Mouse (Mus musculus): Measurements from ENCODE around the gene Opcml. TPM values are rescaled to one million over a fixed set of nuclear protein-coding genes. Genes with fewer than 3 reads are reported as not detected.

The Opcml gene
- polyA plus RNA-seq, 2 experiments: 3.7 to 5.5 TPM

DNA sequence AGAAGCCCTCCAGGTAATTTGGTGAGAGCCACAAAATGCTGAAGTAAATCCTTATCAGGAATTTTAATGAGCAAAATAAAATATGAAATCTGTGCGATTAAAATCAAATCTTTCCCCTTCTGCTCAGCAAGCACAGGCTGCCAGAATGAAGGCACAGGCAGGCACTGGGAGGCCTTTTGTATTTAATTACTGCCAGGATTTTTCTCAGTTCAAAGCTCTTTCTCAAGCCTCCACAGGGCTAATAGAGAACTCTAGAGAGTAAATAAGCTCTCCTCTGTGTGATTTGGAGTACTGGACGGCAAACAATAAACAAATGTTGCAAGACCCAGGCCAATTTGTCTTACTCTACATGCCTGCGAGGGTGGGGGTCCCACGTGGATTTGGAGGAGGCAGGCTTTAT, 208.2 kb downstream of the Opcml start:
- no peak for TF ChIP-seq POLR2A (IDR thresholded peaks at IDR 0.05; ENCODE audit: borderline replicate concordance, extremely low read depth, insufficient read depth, insufficient read length)
- no peaks in the 10 kb centered on the region for H3K36me3 ChIP-seq (ENCODE audit: control insufficient read depth, insufficient read depth, low read length)
- WGBS: 32% methylated on average over 4 of the region's 4 CpGs
- no peaks in the 10 kb centered on the region for H3K9me3 ChIP-seq (ENCODE audit: control insufficient read depth, low read length)
- no peak overlapping the region for H3K4me2 ChIP-seq (replicated peaks; ENCODE audit: low read depth, low read length, severe bottlenecking)
- H3K27me3 ChIP-seq (ENCODE audit: control insufficient read depth, insufficient read depth, low read length): no peaks in the 10 kb centered on the region
- DNase-seq (ENCODE audit: low spot score) (no peak), ATAC-seq (ENCODE audit: low FRiP score, low read depth) (no peak)
- no peak overlapping the region for H3K27ac ChIP-seq (replicated peaks; ENCODE audit: low read depth, low read length)
- no peak overlapping the region for H3K4me3 ChIP-seq (replicated peaks; ENCODE audit: low read length)
- no peaks in the 10 kb centered on the region for H3K4me1 ChIP-seq (ENCODE audit: control insufficient read depth, insufficient read depth, low read length)
- H3K9ac ChIP-seq (ENCODE audit: low read depth, low read length, severe bottlenecking): no peak overlapping the region

DNA sequence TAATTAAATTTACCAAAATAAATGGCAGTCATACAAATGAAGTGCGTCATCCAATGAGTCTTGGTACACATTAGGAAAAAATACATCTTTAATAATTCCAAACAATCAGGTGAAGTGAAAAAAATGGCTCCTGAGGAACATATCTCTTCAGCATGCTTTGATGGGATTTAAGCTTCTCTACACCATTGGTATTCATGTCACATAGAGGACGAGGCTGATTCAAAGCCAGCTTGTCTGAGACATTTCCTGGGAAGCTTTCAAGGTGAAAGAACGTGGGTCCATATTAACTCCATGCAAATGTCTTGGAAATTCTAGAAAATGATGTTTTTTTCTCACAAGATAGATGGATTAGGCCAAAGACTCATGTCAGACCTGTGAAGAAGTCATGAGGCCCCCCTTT, 212.6 kb downstream of the Opcml start:
- no peaks in the 10 kb centered on the region for H3K4me1 ChIP-seq (ENCODE audit: control insufficient read depth, insufficient read depth, low read length)
- no peak overlapping the region for H3K27ac ChIP-seq (replicated peaks; ENCODE audit: low read depth, low read length)
- TF ChIP-seq POLR2A (IDR thresholded peaks at IDR 0.05; ENCODE audit: borderline replicate concordance, extremely low read depth, insufficient read depth, insufficient read length): no peak
- no peaks in the 10 kb centered on the region for H3K27me3 ChIP-seq (ENCODE audit: control insufficient read depth, insufficient read depth, low read length)
- no peak overlapping the region for H3K4me2 ChIP-seq (replicated peaks; ENCODE audit: low read depth, low read length, severe bottlenecking)
- DNase-seq (ENCODE audit: low spot score) (no peak), ATAC-seq (ENCODE audit: low FRiP score, low read depth) (no peak)
- no peaks in the 10 kb centered on the region for H3K36me3 ChIP-seq (ENCODE audit: control insufficient read depth, insufficient read depth, low read length)
- 84% methylated on average over 3 of the region's 3 CpGs for WGBS
- H3K9ac ChIP-seq (ENCODE audit: low read depth, low read length, severe bottlenecking): no peak overlapping the region
- no peak overlapping the region for H3K4me3 ChIP-seq (replicated peaks; ENCODE audit: low read length)
- no peaks in the 10 kb centered on the region for H3K9me3 ChIP-seq (ENCODE audit: control insufficient read depth, low read length)

DNA sequence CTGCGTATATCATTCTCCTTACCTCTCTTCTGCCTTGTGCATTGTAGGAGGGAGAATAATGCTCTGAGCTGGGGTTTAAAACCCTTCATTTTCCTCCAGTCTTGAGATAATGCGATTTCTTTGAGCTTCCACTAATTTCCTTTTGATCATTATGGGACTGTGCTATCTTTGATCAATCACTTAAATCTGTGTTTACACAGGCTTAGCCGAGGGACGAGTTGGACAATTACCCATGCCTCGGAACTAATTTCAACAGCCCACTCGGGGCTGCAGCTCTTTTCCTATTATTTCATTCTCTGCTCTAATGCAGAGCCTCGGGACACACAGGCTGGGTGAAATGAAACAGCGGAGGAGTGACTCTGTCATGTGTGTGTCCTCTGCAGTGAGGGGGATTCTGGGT, 220.9 kb downstream of the Opcml start:
- no peak for TF ChIP-seq POLR2A (IDR thresholded peaks at IDR 0.05; ENCODE audit: borderline replicate concordance, extremely low read depth, insufficient read depth, insufficient read length)
- WGBS: 55% methylated on average over 8 of the region's 8 CpGs
- DNase-seq (ENCODE audit: low spot score): no peak

DNA sequence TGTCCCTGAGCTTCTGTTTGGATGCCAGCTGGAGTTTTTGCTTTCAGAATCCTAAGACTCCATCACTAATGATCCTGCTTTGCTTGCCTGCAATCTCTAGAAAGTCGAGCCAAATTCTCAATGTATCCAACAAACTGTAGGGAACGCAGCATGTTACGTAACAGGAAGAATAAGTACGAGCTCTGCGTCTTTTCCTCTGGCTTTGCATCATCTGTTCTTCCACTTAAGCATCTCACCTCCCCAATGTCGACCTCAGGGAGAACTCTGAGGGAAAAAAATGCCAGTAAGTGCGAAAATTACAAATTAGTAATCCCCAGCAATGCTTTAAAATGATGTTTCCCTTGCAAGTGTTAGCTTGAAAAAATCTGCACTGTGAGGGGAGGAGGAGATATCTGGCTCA, 222.1 kb downstream of the Opcml start:
- Histone ChIP-seq H3K4me3 (replicated peaks; ENCODE audit: low read length) (no peak overlapping the region), H3K9ac (ENCODE audit: low read depth, low read length, severe bottlenecking) (no peak overlapping the region), H3K27me3 (ENCODE audit: control insufficient read depth, insufficient read depth, low read length) (no peaks in the 10 kb centered on the region), H3K4me1 (ENCODE audit: control insufficient read depth, insufficient read depth, low read length) (no peaks in the 10 kb centered on the region), H3K4me2 (replicated peaks; ENCODE audit: low read depth, low read length, severe bottlenecking) (no peak overlapping the region), H3K9me3 (ENCODE audit: control insufficient read depth, low read length) (no peaks in the 10 kb centered on the region), H3K27ac (replicated peaks; ENCODE audit: low read depth, low read length) (no peak overlapping the region), H3K36me3 (ENCODE audit: control insufficient read depth, insufficient read depth, low read length) (no peaks in the 10 kb centered on the region)
- no peak for TF ChIP-seq POLR2A (IDR thresholded peaks at IDR 0.05; ENCODE audit: borderline replicate concordance, extremely low read depth, insufficient read depth, insufficient read length)
- ATAC-seq (ENCODE audit: low FRiP score, low read depth) (no peak), DNase-seq (ENCODE audit: low spot score) (no peak)
- WGBS: 64% methylated on average over 7 of the region's 7 CpGs

More for the DNA sequence above, 220.9 kb downstream of the Opcml start:
- no peaks in the 10 kb centered on the region for H3K4me1 ChIP-seq (ENCODE audit: control insufficient read depth, insufficient read depth, low read length)
- H3K9ac ChIP-seq (ENCODE audit: low read depth, low read length, severe bottlenecking): no peak overlapping the region
- H3K27me3 ChIP-seq (ENCODE audit: control insufficient read depth, insufficient read depth, low read length): no peaks in the 10 kb centered on the region
- no peak overlapping the region for H3K27ac ChIP-seq (replicated peaks; ENCODE audit: low read depth, low read length)
- H3K9me3 ChIP-seq (ENCODE audit: control insufficient read depth, low read length): no peaks in the 10 kb centered on the region
- no peak for ATAC-seq (ENCODE audit: low FRiP score, low read depth)
- no peak overlapping the region for H3K4me3 ChIP-seq (replicated peaks; ENCODE audit: low read length)
- H3K4me2 ChIP-seq (replicated peaks; ENCODE audit: low read depth, low read length, severe bottlenecking): no peak overlapping the region
- H3K36me3 ChIP-seq (ENCODE audit: control insufficient read depth, insufficient read depth, low read length): no peaks in the 10 kb centered on the region

DNA sequence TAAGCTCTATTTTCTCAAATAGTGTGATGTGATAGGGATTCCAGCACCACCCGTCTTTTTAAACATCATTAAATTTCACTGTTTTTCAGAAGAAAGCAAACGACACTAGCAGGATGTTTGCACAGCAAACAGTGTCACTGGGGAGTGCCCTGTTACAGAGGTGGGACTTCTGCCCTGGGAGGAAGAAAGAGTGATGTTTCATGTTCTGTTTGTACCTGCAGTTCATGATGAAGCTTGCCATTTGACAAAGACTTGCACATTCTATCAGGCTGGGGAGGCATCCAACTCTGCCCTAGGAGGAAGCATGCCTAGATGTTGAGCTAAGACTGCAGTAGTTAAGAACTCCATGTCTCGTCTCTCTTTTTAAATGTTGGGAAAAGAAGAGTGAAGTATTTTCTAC, 222.6 kb downstream of the Opcml start:
- no peaks in the 10 kb centered on the region for H3K27me3 ChIP-seq (ENCODE audit: control insufficient read depth, insufficient read depth, low read length)
- DNase-seq (ENCODE audit: low spot score) (no peak), ATAC-seq (ENCODE audit: low FRiP score, low read depth) (no peak)
- H3K4me2 ChIP-seq (replicated peaks; ENCODE audit: low read depth, low read length, severe bottlenecking): no peak overlapping the region
- no peaks in the 10 kb centered on the region for H3K9me3 ChIP-seq (ENCODE audit: control insufficient read depth, low read length)
- TF ChIP-seq POLR2A (IDR thresholded peaks at IDR 0.05; ENCODE audit: borderline replicate concordance, extremely low read depth, insufficient read depth, insufficient read length): no peak
- H3K4me1 ChIP-seq (ENCODE audit: control insufficient read depth, insufficient read depth, low read length): no peaks in the 10 kb centered on the region
- no peak overlapping the region for H3K4me3 ChIP-seq (replicated peaks; ENCODE audit: low read length)
- no peak overlapping the region for H3K9ac ChIP-seq (ENCODE audit: low read depth, low read length, severe bottlenecking)
- no peak overlapping the region for H3K27ac ChIP-seq (replicated peaks; ENCODE audit: low read depth, low read length)
- WGBS: 46% methylated on average over 3 of the region's 3 CpGs
- no peaks in the 10 kb centered on the region for H3K36me3 ChIP-seq (ENCODE audit: control insufficient read depth, insufficient read depth, low read length)

DNA sequence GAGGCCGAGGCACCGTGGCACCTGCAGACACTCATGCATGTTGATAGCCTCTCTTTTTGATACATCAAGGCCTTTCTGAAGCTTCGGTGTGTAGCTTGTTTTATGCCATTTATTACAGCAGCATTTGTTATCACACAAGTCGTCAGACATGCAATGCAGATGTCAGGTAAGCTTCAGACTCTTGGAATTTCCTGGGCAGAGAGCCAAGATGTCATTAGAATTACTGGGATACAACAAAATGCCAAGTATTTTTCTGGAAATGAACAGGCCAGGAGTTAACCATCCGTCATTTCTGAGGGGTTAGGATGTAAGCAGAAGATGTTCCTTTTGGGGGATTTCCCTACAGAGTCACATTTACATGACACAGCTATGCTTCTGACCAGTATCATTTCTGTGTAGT, 237.6 kb downstream of the Opcml start:
- Histone ChIP-seq H3K27me3 (ENCODE audit: control insufficient read depth, insufficient read depth, low read length) (no peaks in the 10 kb centered on the region), H3K9me3 (ENCODE audit: control insufficient read depth, low read length) (no peaks in the 10 kb centered on the region), H3K9ac (ENCODE audit: low read depth, low read length, severe bottlenecking) (no peak overlapping the region), H3K36me3 (ENCODE audit: control insufficient read depth, insufficient read depth, low read length) (no peaks in the 10 kb centered on the region), H3K27ac (replicated peaks; ENCODE audit: low read depth, low read length) (no peak overlapping the region), H3K4me2 (replicated peaks; ENCODE audit: low read depth, low read length, severe bottlenecking) (no peak overlapping the region), H3K4me1 (ENCODE audit: control insufficient read depth, insufficient read depth, low read length) (no peaks in the 10 kb centered on the region), H3K4me3 (replicated peaks; ENCODE audit: low read length) (no peak overlapping the region)
- TF ChIP-seq POLR2A (IDR thresholded peaks at IDR 0.05; ENCODE audit: borderline replicate concordance, extremely low read depth, insufficient read depth, insufficient read length): no peak
- DNase-seq (ENCODE audit: low spot score) (peak; percentile 41), ATAC-seq (ENCODE audit: low FRiP score, low read depth) (no peak)
- WGBS: 41% methylated on average over 5 of the region's 5 CpGs

Measured in limb, embryonic 14.5 days (tissue).